Mouse (Mus musculus) limb, embryonic 12.5 days (tissue): ENCODE data around the gene Bsdc1. TPM values are rescaled to one million over a fixed set of nuclear protein-coding genes. Genes with fewer than 3 reads are reported as not detected.

Experiments
- ATAC-seq: fragments of 200-750 bp; cut with Nextera tagmentation; 2 replicates; pipeline ENCODE4 v1.8.0; 2017; ENCODE audit warnings: low read depth, moderate TSS enrichment; ENCODE audit not compliant: insufficient number of reproducible peaks, insufficient read depth, low FRiP score, low TSS enrichment
- H3K27ac ChIP-seq: fragments of 300-500 bp; sonication (generic); 2 replicates; pipeline ENCODE4 v1.5.1; 2016; ENCODE audit warnings: mild to moderate bottlenecking, moderate library complexity
- H3K27me3 ChIP-seq: fragments of 300-500 bp; sonication (generic); 2 replicates; pipeline ENCODE4 v1.6.1; 2016; ENCODE audit warnings: mild to moderate bottlenecking, moderate library complexity
- H3K36me3 ChIP-seq: fragments of 300-500 bp; sonication (generic); 2 replicates; pipeline ENCODE4 v1.6.1; 2016; ENCODE audit warnings: mild to moderate bottlenecking, moderate library complexity
- H3K4me1 ChIP-seq: fragments of 300-500 bp; sonication (generic); replicated peaks from 2 replicates; pipeline ENCODE4 v1.6.1; 2016
- H3K4me2 ChIP-seq: fragments of 300-500 bp; sonication (generic); 2 replicates; pipeline ENCODE4 v1.6.1; 2016; ENCODE audit warnings: mild to moderate bottlenecking, moderate library complexity
- H3K4me3 ChIP-seq: fragments of 300-500 bp; sonication (generic); replicated peaks from 2 replicates; pipeline ENCODE4 v1.5.1; 2016; ENCODE audit warnings: mild to moderate bottlenecking
- H3K9ac ChIP-seq: fragments of 300-500 bp; sonication (generic); replicated peaks from 2 replicates; pipeline ENCODE4 v1.6.1; 2016; ENCODE audit warnings: mild to moderate bottlenecking, moderate library complexity
- H3K9me3 ChIP-seq: fragments of 300-500 bp; sonication (generic); 2 replicates; pipeline ENCODE4 v1.6.1; 2016; ENCODE audit warnings: mild to moderate bottlenecking, moderate library complexity
- WGBS: fragments of 180-500 bp; shearing (Covaris S2); methylation state at CpG from one replicate; pipeline ENCODE4 v1.1.7; 2016; 5-methylcytosine and 5-hydroxymethylcytosine counted together
- polyA plus RNA-seq: library from polyadenylated mRNA; unstranded; fragments of >200 nt; fragmentation: Nextera tagmentation; extraction: Ambion mirVana; gene quantifications from 2 replicates; pipeline ENCODE4 v1.2.1, GENCODE M21; 2016

The Bsdc1 gene
- polyA plus RNA-seq: 24.6 and 24.9 TPM in 2 replicates

DNA sequence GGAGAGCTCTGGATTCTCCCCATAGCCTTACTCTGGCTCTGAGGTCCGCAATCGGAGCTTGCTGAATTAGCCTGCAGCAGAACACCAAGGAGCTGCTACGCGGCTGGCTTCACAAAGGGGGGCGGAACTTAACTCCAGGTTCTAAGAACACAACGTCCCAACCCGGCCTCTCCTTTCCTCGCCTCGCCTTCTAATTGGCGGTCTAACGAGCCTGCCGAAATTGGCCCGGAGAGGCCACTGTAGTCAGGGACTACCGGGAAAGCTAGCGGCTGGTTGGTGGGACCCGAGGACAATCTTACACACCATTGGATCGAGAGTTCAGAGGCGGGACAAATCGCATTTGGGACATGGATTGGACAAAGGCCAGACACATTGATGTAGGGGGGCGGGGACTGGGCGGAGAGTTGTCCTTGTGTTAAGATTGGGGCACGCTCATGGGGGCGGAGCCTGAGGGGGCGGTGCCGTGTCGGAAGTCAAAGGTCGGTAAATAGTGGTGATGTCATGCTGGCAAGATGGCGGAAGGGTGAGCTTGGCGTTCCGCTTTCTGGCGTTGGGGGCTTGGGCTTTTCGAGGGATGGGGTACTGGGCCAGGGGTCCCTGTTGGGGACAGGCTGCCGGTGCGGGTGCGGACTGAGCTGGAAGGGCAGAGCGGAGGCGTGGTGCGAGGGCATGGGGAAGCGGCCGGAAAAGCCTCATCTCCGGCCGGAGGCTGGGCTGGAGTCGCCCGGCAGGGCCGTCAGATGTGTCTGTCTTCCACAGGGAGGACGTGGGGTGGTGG is at the start of gene Bsdc1:
Bsdc1 (plus strand) TSS at position 399 of the 778 bp plus-strand sequence.
- no peaks in the 10 kb centered on the region for H3K9me3 ChIP-seq
- WGBS: under 1% methylated on average over 46 of the region's 46 CpGs
- peak; percentile 99 for ATAC-seq
- peak within 1 kb of the TSS; percentile 95 for H3K4me3 ChIP-seq
- H3K27ac ChIP-seq: peak within 1 kb of the TSS; percentile 89
- no peaks in the 10 kb centered on the region for H3K27me3 ChIP-seq
- peaks cover 11% of the 10 kb centered on the region for H3K4me1 ChIP-seq
- peak within 1 kb of the TSS; percentile 78 for H3K9ac ChIP-seq
- peak within 1 kb of the TSS; percentile 87 for H3K4me2 ChIP-seq
- peaks cover 21% of the 10 kb centered on the region for H3K36me3 ChIP-seq

DNA sequence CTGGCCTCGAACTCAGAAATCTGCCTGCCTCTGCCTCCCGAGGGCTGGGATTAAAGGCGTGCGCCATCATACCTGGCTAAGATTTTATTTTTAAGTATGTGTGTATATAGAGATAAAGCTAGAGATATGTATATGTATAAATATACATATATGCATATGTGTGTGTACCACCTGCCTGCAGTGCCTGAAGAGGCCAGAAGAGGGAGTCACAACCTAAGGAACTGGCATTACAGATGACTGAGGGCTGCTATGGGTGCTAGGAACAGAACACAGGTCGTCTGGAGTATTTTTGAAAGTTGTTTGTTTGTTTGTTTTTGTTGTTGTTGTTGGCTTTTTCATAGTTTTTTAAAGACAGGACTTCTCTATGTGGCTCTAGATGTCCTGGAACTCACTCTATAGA is 45.5 kb upstream of the Bsdc1 start:
- no peak for ATAC-seq
- WGBS: 91% methylated on average over 5 of the region's 5 CpGs
- Histone ChIP-seq H3K4me2 (no peak overlapping the region), H3K27ac (no peak overlapping the region), H3K4me1 (no peaks in the 10 kb centered on the region), H3K36me3 (no peaks in the 10 kb centered on the region), H3K9ac (no peak overlapping the region), H3K27me3 (no peaks in the 10 kb centered on the region), H3K9me3 (no peaks in the 10 kb centered on the region), H3K4me3 (no peak overlapping the region)

DNA sequence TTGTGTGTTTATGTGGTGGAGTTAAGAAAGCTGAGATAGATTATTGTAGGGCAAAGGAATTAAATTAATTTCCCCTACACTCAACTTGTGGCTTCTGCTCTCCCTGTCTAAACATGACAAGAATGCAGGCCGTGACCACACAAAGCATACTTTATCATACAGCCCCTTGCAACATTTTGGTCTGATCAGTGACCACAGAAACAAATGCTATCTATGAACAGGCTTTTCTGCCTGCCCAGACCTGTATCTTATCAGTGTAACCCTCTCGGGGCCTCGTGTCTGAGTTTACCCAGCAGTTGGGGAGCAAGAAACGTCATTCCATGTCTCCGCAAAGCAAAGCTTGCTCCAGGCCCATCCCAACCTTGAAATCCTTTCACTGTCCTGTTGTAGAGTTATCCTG is 44.9 kb upstream of the Bsdc1 start:
- no peak overlapping the region for H3K4me3 ChIP-seq
- WGBS: 80% methylated on average over 5 of the region's 5 CpGs

DNA sequence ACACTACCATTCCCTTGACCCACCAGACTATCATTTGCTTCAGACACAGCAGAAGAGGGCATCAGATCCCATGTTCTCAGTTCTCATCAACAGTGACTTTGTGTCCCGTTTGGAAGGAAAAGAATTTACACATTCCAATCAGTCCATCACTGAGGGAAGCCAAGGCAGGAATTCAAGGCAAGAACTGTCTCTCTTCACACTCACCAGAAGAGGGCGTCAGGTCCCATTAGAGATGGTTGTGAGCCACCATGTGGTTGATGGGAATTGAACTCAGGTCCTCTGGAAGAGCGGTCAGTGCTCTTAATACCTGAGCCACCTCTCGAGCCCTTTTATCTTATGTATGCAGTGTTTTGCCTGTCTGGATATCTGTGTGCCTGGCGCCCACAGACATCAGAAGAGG is 43.1 kb upstream of the Bsdc1 start:
- no peaks in the 10 kb centered on the region for H3K4me1 ChIP-seq
- no peak overlapping the region for H3K27ac ChIP-seq
- H3K4me3 ChIP-seq: no peak overlapping the region
- no peak overlapping the region for H3K9ac ChIP-seq
- H3K9me3 ChIP-seq: no peaks in the 10 kb centered on the region
- H3K27me3 ChIP-seq: no peaks in the 10 kb centered on the region
- WGBS: 73% methylated on average over 5 of the region's 5 CpGs
- no peak overlapping the region for H3K4me2 ChIP-seq
- ATAC-seq: no peak
- H3K36me3 ChIP-seq: no peaks in the 10 kb centered on the region

More for the DNA sequence above, 44.9 kb upstream of the Bsdc1 start:
- no peaks in the 10 kb centered on the region for H3K36me3 ChIP-seq
- ATAC-seq: no peak
- H3K27me3 ChIP-seq: no peaks in the 10 kb centered on the region
- H3K4me2 ChIP-seq: no peak overlapping the region
- H3K27ac ChIP-seq: no peak overlapping the region
- H3K9ac ChIP-seq: no peak overlapping the region
- H3K4me1 ChIP-seq: no peaks in the 10 kb centered on the region
- H3K9me3 ChIP-seq: no peaks in the 10 kb centered on the region

DNA sequence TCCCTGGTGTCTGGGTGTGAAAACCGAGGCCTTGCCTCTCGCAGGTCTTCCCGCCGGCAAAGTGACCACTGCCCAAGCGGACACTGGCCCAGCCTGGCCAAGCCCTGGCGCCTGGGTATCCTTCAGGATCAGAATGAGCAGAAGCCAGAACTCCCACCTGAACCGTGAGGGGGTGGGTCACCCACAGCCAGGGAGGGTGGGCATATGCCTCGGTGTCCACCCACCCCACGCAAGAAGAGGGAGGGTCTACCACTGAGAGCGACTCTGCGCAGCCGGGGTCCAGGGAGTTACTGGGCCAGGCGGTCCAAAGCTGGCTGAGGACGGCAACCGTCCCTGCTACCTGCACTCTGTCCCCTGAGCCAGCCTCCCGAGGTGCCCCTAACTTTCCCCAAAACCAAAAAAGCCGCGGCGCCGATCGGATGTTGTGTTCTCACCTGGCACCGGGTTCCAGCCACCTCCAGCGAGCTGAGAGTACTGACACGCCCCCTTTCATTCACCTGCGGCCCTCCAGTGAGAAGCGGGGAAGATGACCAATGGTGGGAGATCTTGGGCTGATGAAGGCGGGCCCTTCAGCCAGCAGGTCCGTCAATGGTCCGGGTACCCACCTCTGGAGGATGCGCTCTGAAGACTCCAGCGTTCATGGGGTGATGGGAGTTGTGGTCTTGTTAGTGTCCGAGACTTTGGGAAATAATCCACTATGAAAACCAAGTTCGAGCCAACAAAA is 20.9 kb upstream of the Bsdc1 start, which contains the start of gene Zbtb8b:
Zbtb8b (minus strand) TSS at position 514 of the 724 bp plus-strand sequence.
- peaks cover 4% of the 10 kb centered on the region for H3K4me1 ChIP-seq
- peak; percentile 68 for ATAC-seq
- H3K27me3 ChIP-seq: peaks cover 55% of the 10 kb centered on the region
- peak within 1 kb of the TSS; percentile 44 for H3K4me3 ChIP-seq
- peak within 1 kb of the TSS; percentile 53 for H3K9ac ChIP-seq
- no peak within 1 kb of the TSS for H3K27ac ChIP-seq
- no peaks in the 10 kb centered on the region for H3K9me3 ChIP-seq
- H3K4me2 ChIP-seq: peak within 1 kb of the TSS; percentile 63
- H3K36me3 ChIP-seq: no peaks in the 10 kb centered on the region
- WGBS: 2% methylated on average over 33 of the region's 33 CpGs

DNA sequence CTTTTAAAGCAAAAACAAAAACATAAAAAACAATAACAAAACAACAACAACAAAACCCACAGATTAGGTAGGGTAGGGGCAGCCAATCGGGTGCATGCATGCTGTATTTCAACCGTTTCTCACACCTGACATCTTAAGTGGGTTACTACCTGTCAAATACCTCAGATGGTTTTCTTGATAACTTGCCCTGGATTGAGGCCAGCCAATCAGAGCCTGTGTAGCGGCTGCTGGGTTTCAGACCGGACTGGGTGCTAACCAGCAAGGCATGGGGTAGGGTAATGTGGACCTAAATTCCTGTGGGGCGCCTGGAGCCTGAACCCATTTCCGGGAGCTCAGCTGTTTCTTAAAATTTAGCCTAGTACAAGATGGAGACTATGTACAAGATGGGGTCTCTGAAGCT is 20.2 kb upstream of the Bsdc1 start:
- Histone ChIP-seq H3K4me1 (peaks cover 4% of the 10 kb centered on the region), H3K4me2 (peak overlapping the region; percentile 63), H3K9me3 (no peaks in the 10 kb centered on the region), H3K27me3 (peaks cover 55% of the 10 kb centered on the region), H3K36me3 (no peaks in the 10 kb centered on the region), H3K4me3 (peak overlapping the region; percentile 44; the same call in 1 of the 2 replicates), H3K27ac (no peak overlapping the region), H3K9ac (no peak overlapping the region)
- WGBS: 28% methylated on average over 6 of the region's 6 CpGs
- ATAC-seq: no peak

DNA sequence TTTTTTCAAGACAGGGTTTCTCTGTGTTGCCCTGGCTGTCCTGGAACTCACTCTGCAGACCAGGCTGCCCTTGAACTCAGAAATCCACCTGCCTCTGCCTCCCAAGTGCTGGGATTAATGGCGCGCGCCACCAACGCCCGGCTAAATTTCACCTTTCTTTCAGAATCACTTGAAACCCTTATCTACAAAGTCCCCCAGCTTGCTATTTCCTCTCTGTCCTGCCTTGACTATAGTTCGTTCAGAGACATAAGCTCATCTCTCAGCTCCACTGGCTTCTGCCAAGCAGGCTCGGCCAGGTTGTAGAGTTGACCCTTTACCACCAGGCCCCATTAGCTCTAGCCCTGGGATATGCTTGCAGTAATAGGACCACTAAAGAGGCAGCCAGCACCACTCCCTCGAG is 14.0 kb upstream of the Bsdc1 start:
- H3K4me3 ChIP-seq: no peak overlapping the region
- H3K9ac ChIP-seq: no peak overlapping the region
- no peak overlapping the region for H3K27ac ChIP-seq
- H3K4me2 ChIP-seq: no peak overlapping the region
- no peaks in the 10 kb centered on the region for H3K36me3 ChIP-seq
- no peaks in the 10 kb centered on the region for H3K9me3 ChIP-seq
- WGBS: 81% methylated on average over 8 of the region's 8 CpGs
- peaks cover 13% of the 10 kb centered on the region for H3K27me3 ChIP-seq
- no peak for ATAC-seq
- H3K4me1 ChIP-seq: 0 out of 2 replicates have a peak, but pooled peaks cover 3% of the 10 kb centered on the region

DNA sequence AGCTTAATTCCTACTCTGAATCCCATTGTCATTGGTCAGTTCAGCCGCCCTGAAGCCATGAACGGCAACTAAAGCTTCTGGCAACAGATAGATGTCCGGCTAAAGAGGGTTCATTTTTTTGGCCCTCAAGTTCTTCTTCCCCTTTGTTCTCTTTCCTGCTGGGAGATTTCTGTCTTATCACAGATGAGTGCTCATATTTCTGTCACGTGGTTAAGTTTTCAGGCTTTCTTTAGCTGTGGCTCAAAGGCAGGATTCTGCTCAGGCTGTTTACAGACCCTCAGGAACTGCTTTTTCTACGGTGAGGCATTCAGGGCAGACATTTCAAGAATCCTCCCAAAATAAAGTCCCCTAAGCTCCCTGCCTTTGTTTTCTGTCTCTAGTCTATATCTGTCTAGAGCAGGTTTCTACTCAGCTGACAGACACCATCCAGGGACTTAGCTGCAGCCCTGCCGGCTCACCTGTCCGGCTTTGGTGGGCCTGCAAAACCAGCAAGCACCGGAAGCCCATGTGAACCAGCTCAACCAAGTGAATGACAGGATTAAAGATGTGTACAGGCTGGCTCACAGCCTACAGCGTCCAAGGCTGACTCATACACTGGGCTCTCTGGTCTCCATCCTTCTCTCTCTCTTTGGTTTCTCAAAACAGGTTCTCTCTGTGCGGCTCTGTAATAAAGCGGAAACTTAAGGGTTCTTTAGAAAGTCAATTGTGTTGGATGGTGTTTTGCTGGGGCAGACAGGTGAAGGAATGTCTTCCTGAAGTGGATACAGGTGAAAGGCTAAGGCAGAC is 13.4 kb upstream of the Bsdc1 start:
- Histone ChIP-seq H3K27me3 (peaks cover 7% of the 10 kb centered on the region), H3K4me2 (no peak overlapping the region), H3K36me3 (no peaks in the 10 kb centered on the region), H3K9ac (no peak overlapping the region), H3K27ac (0 out of 2 replicates have a peak overlapping the region, but pooled peaks have one; percentile 41), H3K9me3 (no peaks in the 10 kb centered on the region), H3K4me3 (no peak overlapping the region), H3K4me1 (0 out of 2 replicates have a peak, but pooled peaks cover 3% of the 10 kb centered on the region)
- ATAC-seq: no peak
- WGBS: 89% methylated on average over 11 of the region's 11 CpGs

DNA sequence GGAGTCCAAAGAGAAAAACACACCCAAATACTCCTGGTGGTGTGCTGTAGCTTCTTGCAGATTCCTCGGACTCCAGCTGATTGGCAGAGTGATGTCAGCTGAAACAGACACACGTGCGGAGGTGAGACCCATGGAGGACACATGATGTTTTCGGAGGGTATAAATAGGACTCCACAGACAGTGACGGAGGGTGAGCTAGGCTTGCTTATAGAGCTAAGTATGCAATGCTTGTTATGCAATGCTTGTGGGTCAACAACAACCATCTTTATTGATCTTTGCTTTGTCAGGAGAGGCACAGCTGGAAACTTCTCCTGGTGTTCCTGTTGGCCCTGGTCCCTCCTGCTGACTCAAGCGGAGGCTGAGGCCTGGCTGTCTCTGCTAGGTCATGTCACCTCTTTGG is 12.7 kb upstream of the Bsdc1 start:
- ATAC-seq: no peak
- H3K9me3 ChIP-seq: no peaks in the 10 kb centered on the region
- no peak overlapping the region for H3K4me2 ChIP-seq
- H3K27me3 ChIP-seq: no peaks in the 10 kb centered on the region
- no peak overlapping the region for H3K27ac ChIP-seq
- WGBS: 87% methylated on average over 6 of the region's 6 CpGs
- 0 out of 2 replicates have a peak, but pooled peaks cover 3% of the 10 kb centered on the region for H3K4me1 ChIP-seq
- no peak overlapping the region for H3K4me3 ChIP-seq
- no peaks in the 10 kb centered on the region for H3K36me3 ChIP-seq
- H3K9ac ChIP-seq: no peak overlapping the region

DNA sequence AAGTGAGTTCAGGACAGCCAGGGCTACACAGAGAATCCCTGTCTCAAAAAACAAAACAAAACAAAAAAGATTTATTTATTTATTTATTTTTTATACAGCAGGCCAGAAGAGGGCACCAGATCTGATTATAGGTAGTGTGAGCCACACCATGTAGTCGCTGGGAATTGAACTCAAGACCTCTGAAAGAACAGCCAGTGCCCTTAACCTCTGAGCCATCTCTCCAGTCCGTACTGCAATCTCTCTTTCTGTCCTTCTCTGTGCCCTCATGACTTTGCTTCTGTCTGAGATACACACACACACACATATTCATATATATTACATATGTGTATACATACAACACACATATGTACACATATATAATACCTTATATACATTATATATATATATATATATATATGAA is 10.5 kb upstream of the Bsdc1 start:
- no peaks in the 10 kb centered on the region for H3K36me3 ChIP-seq
- no peak overlapping the region for H3K4me3 ChIP-seq
- no peak for ATAC-seq
- no peak overlapping the region for H3K27ac ChIP-seq
- H3K27me3 ChIP-seq: peaks cover 3% of the 10 kb centered on the region; the same call in 1 of the 2 replicates
- H3K4me2 ChIP-seq: no peak overlapping the region
- no peaks in the 10 kb centered on the region for H3K9me3 ChIP-seq
- 0 out of 2 replicates have a peak, but pooled peaks cover 3% of the 10 kb centered on the region for H3K4me1 ChIP-seq
- WGBS: 79% methylated on average over 2 of the region's 2 CpGs
- H3K9ac ChIP-seq: no peak overlapping the region
